Mouse (Mus musculus): ENCODE data around the gene Svs2.

GRCm38 (mm10) chr2:164188722-164189121 is 49.5 kb downstream of the Svs2 start:
- TF ChIP-seq CTCF (IDR thresholded peaks at IDR 0.05; ENCODE audit: insufficient read depth, low read depth, low read length): no peak
- TF ChIP-seq POLR2A (IDR thresholded peaks at IDR 0.05; ENCODE audit: insufficient read depth, low read depth, low read length): no peak
